Mouse (Mus musculus) G1E (cell line): ENCODE measurements at regions not wholly inside any gene's neighbourhood (a gene's known extent, or its start where the extent isn't known, plus 50 kb on each side); places are given as distances from the start of the nearest gene placed in this dataset.

Experiments used
- ATAC-seq: 2 replicates; pipeline ENCODE4 v1.8.0; 2016; ENCODE audit warnings: mild to moderate bottlenecking; ENCODE audit not compliant: insufficient number of reproducible peaks, poor library complexity, low FRiP score, severe bottlenecking; ENCODE audit errors: extremely low read depth
- DNase-seq: peaks from one replicate; pipeline ENCODE4 v3.0.0; 2012; ENCODE audit warnings: low spot score
- H3K27me3 ChIP-seq: 2 replicates; pipeline ENCODE4 v1.6.1; 2012; ENCODE audit warnings: mild to moderate bottlenecking, low read length, inconsistent platforms; ENCODE audit not compliant: insufficient read depth
- H3K36me3 ChIP-seq: replicated peaks from 2 replicates; pipeline ENCODE3; 2012; ENCODE audit warnings: mild to moderate bottlenecking, inconsistent platforms
- H3K4me1 ChIP-seq: 2 replicates; pipeline ENCODE4 v1.6.1; 2012; ENCODE audit warnings: low read depth, low read length, inconsistent platforms, mixed read lengths; ENCODE audit not compliant: insufficient read depth
- H3K4me3 ChIP-seq: 2 replicates; pipeline ENCODE4 v1.5.1; 2012; ENCODE audit warnings: low read depth, mild to moderate bottlenecking, inconsistent platforms, low read length, moderate library complexity, mixed read lengths
- H3K9me3 ChIP-seq: replicated peaks from 2 replicates; pipeline ENCODE4 v1.6.1; 2012; ENCODE audit warnings: inconsistent platforms
- CTCF ChIP-seq: IDR thresholded peaks from 2 replicates; pipeline ENCODE4 v1.5.1; 2012; ENCODE audit warnings: low read depth, low read length, inconsistent platforms, mixed read lengths
- GATA1 ChIP-seq: IDR thresholded peaks from 2 replicates; pipeline ENCODE4 v1.6.1; 2012; ENCODE audit warnings: borderline replicate concordance, low read length, inconsistent platforms, mixed read lengths
- GATA2 ChIP-seq: IDR thresholded peaks from 2 replicates; pipeline ENCODE4 v1.6.1; 2012; ENCODE audit warnings: low read depth, low read length, inconsistent platforms, borderline replicate concordance
- POLR2AphosphoS5 ChIP-seq: IDR thresholded peaks from 2 replicates; pipeline ENCODE4 v1.6.1; 2012; ENCODE audit warnings: low read depth, low read length, inconsistent platforms; ENCODE audit not compliant: insufficient replicate concordance
- TAL1 ChIP-seq: conservative IDR thresholded peaks from 2 replicates; pipeline ENCODE4 v1.6.1; 2012; ENCODE audit warnings: low read depth, low read length, inconsistent platforms, mixed read lengths

- Histone ChIP-seq H3K4me1 (no peaks in the 10 kb centered on the region), H3K9me3 (peaks cover 54% of the 10 kb centered on the region), H3K27me3 (no peaks in the 10 kb centered on the region), H3K36me3 (no peaks in the 10 kb centered on the region), H3K4me3 (no peak overlapping the region)
- no peak for TF ChIP-seq POLR2AphosphoS5
- no peak for TF ChIP-seq GATA1
- no peak for TF ChIP-seq CTCF
- no peak for TF ChIP-seq TAL1
- DNase-seq (no peak), ATAC-seq (no peak)
Measured at GRCm38 (mm10) chr8:93661739-93662138, 126.1 kb upstream of the Ces5a start.

DNA sequence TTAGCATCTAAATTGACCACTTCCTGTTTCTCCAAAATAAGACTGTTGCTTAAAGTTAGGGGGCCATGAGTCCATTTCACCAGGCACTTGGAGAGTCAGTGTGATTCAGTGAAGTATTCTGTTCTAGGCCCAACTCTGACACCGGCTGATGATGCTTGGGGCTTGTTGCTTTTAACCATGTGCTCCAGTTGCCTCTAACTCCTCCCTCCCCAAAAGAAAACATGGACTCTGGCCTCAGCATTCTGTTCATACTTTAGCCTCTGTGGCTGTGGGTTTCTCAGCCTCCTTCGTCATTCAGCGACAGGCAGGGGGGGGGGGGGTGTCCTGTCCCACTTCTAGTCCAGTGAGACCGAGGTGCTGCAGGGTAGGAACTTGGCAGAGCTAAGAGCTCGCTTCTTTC, 126.6 kb upstream of the Ces5a start:
- H3K9me3 ChIP-seq: peaks cover 58% of the 10 kb centered on the region

DNA sequence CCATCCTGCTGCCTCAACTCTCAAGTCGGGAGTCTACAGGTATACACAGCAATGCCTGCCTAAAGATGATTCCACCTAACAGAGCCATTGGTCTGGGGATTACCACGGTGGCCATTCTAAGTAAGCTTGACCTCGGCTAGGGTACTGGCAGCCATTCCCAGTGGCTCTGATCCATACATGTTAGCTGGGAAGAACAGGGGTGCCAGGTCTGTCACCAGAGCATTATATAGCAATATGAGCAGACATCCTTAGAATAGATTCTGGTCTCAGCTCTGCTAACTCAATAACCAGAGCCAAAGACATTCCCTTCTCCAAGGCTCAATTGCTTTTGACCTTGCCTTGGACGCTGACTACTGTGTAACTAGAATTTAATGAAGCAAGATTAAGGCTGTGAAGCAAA, 128.2 kb upstream of the Ces5a start:
- H3K9me3 ChIP-seq: peaks cover 62% of the 10 kb centered on the region
- no peak overlapping the region for H3K4me3 ChIP-seq
- H3K36me3 ChIP-seq: no peaks in the 10 kb centered on the region
- TF ChIP-seq TAL1 (no peak), GATA1 (no peak), CTCF (no peak), POLR2AphosphoS5 (no peak), GATA2 (no peak)
- DNase-seq (no peak), ATAC-seq (no peak)
- no peaks in the 10 kb centered on the region for H3K4me1 ChIP-seq
- no peaks in the 10 kb centered on the region for H3K27me3 ChIP-seq

More for the DNA sequence above, 126.6 kb upstream of the Ces5a start:
- ATAC-seq (no peak), DNase-seq (no peak)
- H3K4me1 ChIP-seq: no peaks in the 10 kb centered on the region
- no peaks in the 10 kb centered on the region for H3K27me3 ChIP-seq
- TF ChIP-seq CTCF (no peak), POLR2AphosphoS5 (no peak), GATA2 (no peak), TAL1 (no peak), GATA1 (no peak)
- H3K36me3 ChIP-seq: no peaks in the 10 kb centered on the region
- H3K4me3 ChIP-seq: no peak overlapping the region

- DNase-seq: no peak
- Histone ChIP-seq H3K4me1 (no peaks in the 10 kb centered on the region), H3K27me3 (no peaks in the 10 kb centered on the region), H3K36me3 (no peaks in the 10 kb centered on the region), H3K4me3 (no peak overlapping the region), H3K9me3 (peaks cover 48% of the 10 kb centered on the region)
- no peak for TF ChIP-seq TAL1
- no peak for TF ChIP-seq CTCF
- TF ChIP-seq GATA1: no peak
- no peak for TF ChIP-seq GATA2
- no peak for TF ChIP-seq POLR2AphosphoS5
- no peak for ATAC-seq
Measured at GRCm38 (mm10) chr8:93668306-93668705, 132.7 kb upstream of the Ces5a start.

DNA sequence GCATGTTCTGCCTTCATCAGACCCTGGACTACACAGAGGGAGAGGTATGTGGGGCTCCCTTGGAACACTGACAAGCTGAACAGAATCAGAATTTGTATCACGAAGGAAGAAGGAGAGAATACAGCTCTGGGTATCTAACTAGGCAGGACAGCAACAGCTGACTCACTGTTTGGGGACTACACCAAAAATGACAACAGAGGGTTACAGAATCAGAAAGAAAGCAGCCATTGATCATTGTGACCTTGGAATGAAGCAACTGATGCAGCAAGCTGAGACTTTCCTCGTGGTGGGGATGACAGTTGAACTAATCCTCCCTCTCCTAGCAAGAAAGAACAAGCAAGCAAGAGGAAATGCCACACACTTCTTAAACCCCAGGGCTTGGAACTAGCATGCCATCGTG, 135.0 kb upstream of the Gnao1 start:
- Histone ChIP-seq H3K4me3 (no peak overlapping the region), H3K27me3 (no peaks in the 10 kb centered on the region), H3K9me3 (peaks cover 36% of the 10 kb centered on the region), H3K4me1 (no peaks in the 10 kb centered on the region), H3K36me3 (no peaks in the 10 kb centered on the region)
- no peak for TF ChIP-seq TAL1
- TF ChIP-seq CTCF: no peak
- no peak for TF ChIP-seq GATA1
- no peak for TF ChIP-seq GATA2
- TF ChIP-seq POLR2AphosphoS5: no peak
- DNase-seq (no peak), ATAC-seq (no peak)

DNA sequence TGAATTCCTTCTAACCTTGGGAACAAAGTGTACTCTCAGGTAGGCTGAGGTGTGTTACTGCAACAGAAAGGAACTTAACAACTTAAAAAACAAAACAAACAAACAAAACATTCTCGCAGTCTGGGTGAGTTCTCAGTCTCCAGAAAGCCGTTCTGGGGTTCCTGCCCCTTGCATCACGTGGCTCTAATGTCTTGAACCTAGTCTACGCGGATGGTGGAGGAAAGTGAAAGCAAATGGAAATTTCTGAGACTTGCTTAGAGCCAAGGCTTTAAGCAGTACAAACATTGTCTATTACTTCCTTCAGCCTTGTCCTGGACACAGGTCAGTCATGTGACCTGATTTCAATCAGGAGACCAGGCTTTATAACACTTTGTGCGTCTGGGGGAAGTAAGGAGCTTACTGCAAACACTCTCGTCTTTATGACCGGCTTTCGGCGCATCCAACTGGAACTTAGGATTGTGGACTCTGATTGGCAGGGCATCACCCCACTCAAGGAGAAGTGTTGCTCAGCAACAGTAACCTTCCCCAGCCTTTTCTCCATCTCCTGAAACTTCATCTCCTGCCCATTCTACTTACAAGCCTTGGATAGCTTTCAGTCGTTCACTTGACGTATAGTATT, 125.9 kb upstream of the Gnao1 start:
- DNase-seq: no peak
- no peak for TF ChIP-seq GATA1
- TF ChIP-seq TAL1: no peak
- TF ChIP-seq POLR2AphosphoS5: no peak
- TF ChIP-seq CTCF: no peak
- TF ChIP-seq GATA2: no peak

GRCm38 (mm10) chr8:93684392-93684791, 125.4 kb upstream of the Gnao1 start:
- H3K36me3 ChIP-seq: no peaks in the 10 kb centered on the region
- no peaks in the 10 kb centered on the region for H3K4me1 ChIP-seq
- H3K27me3 ChIP-seq: no peaks in the 10 kb centered on the region
- ATAC-seq: no peak
- H3K9me3 ChIP-seq: peaks cover 36% of the 10 kb centered on the region
- TF ChIP-seq GATA1 (no peak), POLR2AphosphoS5 (no peak), CTCF (no peak), TAL1 (no peak), GATA2 (no peak)
- H3K4me3 ChIP-seq: no peak overlapping the region
- DNase-seq: no peak

More for the DNA sequence above, 125.9 kb upstream of the Gnao1 start:
- H3K9me3 ChIP-seq: peaks cover 31% of the 10 kb centered on the region
- H3K36me3 ChIP-seq: no peaks in the 10 kb centered on the region
- no peaks in the 10 kb centered on the region for H3K27me3 ChIP-seq
- no peak for ATAC-seq
- H3K4me3 ChIP-seq: no peak overlapping the region
- no peaks in the 10 kb centered on the region for H3K4me1 ChIP-seq
